Mouse (Mus musculus): ENCODE measurements around the gene Olfr972. TPM values are rescaled to one million over a fixed set of nuclear protein-coding genes. Genes with fewer than 3 reads are reported as not detected.
"Not testable (repeated sequence)": the region's sequence is repeated elsewhere in the genome, so short reads cannot be mapped to it uniquely, and the experiment has no call there.

Gene Olfr972
- polyA plus RNA-seq (2012; rRNA removed): not detected in 2 replicates

GRCm38 (mm10) chr9:39866122-39866521, at the start of gene Olfr972:
Gene Olfr972, plus strand, starts transcription at chr9:39866422.
- Histone ChIP-seq H3K27me3 (ENCODE audit: control insufficient read depth, insufficient read depth, low read length) (no peaks in the 10 kb centered on the region), H3K4me1 (ENCODE audit: control insufficient read depth, insufficient read depth, insufficient read length) (no peaks in the 10 kb centered on the region), H3K36me3 (ENCODE audit: control insufficient read depth, insufficient read depth, low read length) (no peaks in the 10 kb centered on the region), H3K27ac (ENCODE audit: insufficient read depth, low read length) (no peak within 1 kb of the TSS), H3K4me3 (ENCODE audit: extremely low read depth, insufficient read depth, insufficient read length) (no peak within 1 kb of the TSS)
- DNase-seq (ENCODE audit: low read depth in 1 of 2, low spot score in 2 of 2): no peak
- no peak for TF ChIP-seq CTCF (IDR thresholded peaks at IDR 0.05; ENCODE audit: extremely low read depth, insufficient read depth, insufficient read length, insufficient replicate concordance)
- TF ChIP-seq POLR2A (IDR thresholded peaks at IDR 0.05; ENCODE audit: low read depth, low read length): no peak
- 68% methylated on average over 2 of the region's 2 CpGs for WGBS

GRCm38 (mm10) chr9:39836576-39836975, 29.6 kb upstream of the Olfr972 start, which contains the start of gene Olfr971:
Gene Olfr971, plus strand, starts transcription at chr9:39836876.
- H3K27ac ChIP-seq (ENCODE audit: insufficient read depth, low read length); H3K36me3 ChIP-seq (ENCODE audit: control insufficient read depth, insufficient read depth, low read length); H3K4me1 ChIP-seq (ENCODE audit: control insufficient read depth, insufficient read depth, insufficient read length); DNase-seq (ENCODE audit: low read depth in 1 of 2, low spot score in 2 of 2); H3K4me3 ChIP-seq (ENCODE audit: extremely low read depth, insufficient read depth, insufficient read length); H3K27me3 ChIP-seq (ENCODE audit: control insufficient read depth, insufficient read depth, low read length): not testable (repeated sequence)
- 76% methylated on average over 2 of the region's 2 CpGs for WGBS

GRCm38 (mm10) chr9:39871986-39872385, 5.8 kb downstream of the Olfr972 start:
- not testable (repeated sequence) for H3K36me3 ChIP-seq (ENCODE audit: control insufficient read depth, insufficient read depth, low read length); H3K27me3 ChIP-seq (ENCODE audit: control insufficient read depth, insufficient read depth, low read length); DNase-seq (ENCODE audit: low read depth in 1 of 2, low spot score in 2 of 2); H3K4me3 ChIP-seq (ENCODE audit: extremely low read depth, insufficient read depth, insufficient read length); H3K4me1 ChIP-seq (ENCODE audit: control insufficient read depth, insufficient read depth, insufficient read length); H3K27ac ChIP-seq (ENCODE audit: insufficient read depth, low read length)
- WGBS: 80% methylated on average over 1 of the region's 1 CpGs

GRCm38 (mm10) chr9:39877541-39878396, 11.5 kb downstream of the Olfr972 start:
- H3K4me3 ChIP-seq (ENCODE audit: extremely low read depth, insufficient read depth, insufficient read length); H3K4me1 ChIP-seq (ENCODE audit: control insufficient read depth, insufficient read depth, insufficient read length); H3K36me3 ChIP-seq (ENCODE audit: control insufficient read depth, insufficient read depth, low read length); H3K27me3 ChIP-seq (ENCODE audit: control insufficient read depth, insufficient read depth, low read length); H3K27ac ChIP-seq (ENCODE audit: insufficient read depth, low read length); DNase-seq (ENCODE audit: low read depth in 1 of 2, low spot score in 2 of 2): not testable (repeated sequence)
- WGBS: no CpG with 5 or more reads among the region's 4 CpGs

GRCm38 (mm10) chr9:39905106-39905505, 38.9 kb downstream of the Olfr972 start:
- Histone ChIP-seq H3K36me3 (ENCODE audit: control insufficient read depth, insufficient read depth, low read length) (no peaks in the 10 kb centered on the region), H3K4me3 (ENCODE audit: extremely low read depth, insufficient read depth, insufficient read length) (no peak overlapping the region), H3K27me3 (ENCODE audit: control insufficient read depth, insufficient read depth, low read length) (no peaks in the 10 kb centered on the region), H3K27ac (ENCODE audit: insufficient read depth, low read length) (no peak overlapping the region), H3K4me1 (ENCODE audit: control insufficient read depth, insufficient read depth, insufficient read length) (no peaks in the 10 kb centered on the region)
- DNase-seq (ENCODE audit: low read depth in 1 of 2, low spot score in 2 of 2): no peak
- TF ChIP-seq CTCF (IDR thresholded peaks at IDR 0.05; ENCODE audit: extremely low read depth, insufficient read depth, insufficient read length, insufficient replicate concordance) (no peak), POLR2A (IDR thresholded peaks at IDR 0.05; ENCODE audit: low read depth, low read length) (no peak)
- WGBS: 13% methylated on average over 6 of the region's 6 CpGs

GRCm38 (mm10) chr9:39907036-39907435, 40.8 kb downstream of the Olfr972 start, which contains the start of gene Olfr229:
Gene Olfr229, plus strand, starts transcription at chr9:39907336.
- no peak for TF ChIP-seq POLR2A (IDR thresholded peaks at IDR 0.05; ENCODE audit: low read depth, low read length)

GRCm38 (mm10) chr9:39909939-39910338, 43.7 kb downstream of the Olfr972 start:
- 54% methylated on average over 3 of the region's 3 CpGs for WGBS
- no peak for TF ChIP-seq POLR2A (IDR thresholded peaks at IDR 0.05; ENCODE audit: low read depth, low read length)
- no peak for DNase-seq (ENCODE audit: low read depth in 1 of 2, low spot score in 2 of 2)
- no peaks in the 10 kb centered on the region for H3K27me3 ChIP-seq (ENCODE audit: control insufficient read depth, insufficient read depth, low read length)
- no peak overlapping the region for H3K27ac ChIP-seq (ENCODE audit: insufficient read depth, low read length)
- no peaks in the 10 kb centered on the region for H3K4me1 ChIP-seq (ENCODE audit: control insufficient read depth, insufficient read depth, insufficient read length)
- H3K36me3 ChIP-seq (ENCODE audit: control insufficient read depth, insufficient read depth, low read length): no peaks in the 10 kb centered on the region
- H3K4me3 ChIP-seq (ENCODE audit: extremely low read depth, insufficient read depth, insufficient read length): no peak overlapping the region

More at GRCm38 (mm10) chr9:39907036-39907435, 40.8 kb downstream of the Olfr972 start, which contains the start of gene Olfr229:
- Histone ChIP-seq H3K27ac (ENCODE audit: insufficient read depth, low read length) (no peak within 1 kb of the TSS), H3K4me3 (ENCODE audit: extremely low read depth, insufficient read depth, insufficient read length) (no peak within 1 kb of the TSS), H3K36me3 (ENCODE audit: control insufficient read depth, insufficient read depth, low read length) (no peaks in the 10 kb centered on the region), H3K4me1 (ENCODE audit: control insufficient read depth, insufficient read depth, insufficient read length) (no peaks in the 10 kb centered on the region), H3K27me3 (ENCODE audit: control insufficient read depth, insufficient read depth, low read length) (no peaks in the 10 kb centered on the region)
- 76% methylated on average over 2 of the region's 2 CpGs for WGBS
- no peak for DNase-seq (ENCODE audit: low read depth in 1 of 2, low spot score in 2 of 2)

Other genes with a start within 250 kb of the Olfr972 start
- not detected in 2 replicates for gene Olfr960, start 245.0 kb upstream of the Olfr972 start, polyA plus RNA-seq (2012; rRNA removed)
- gene Olfr961, start 221.3 kb upstream of the Olfr972 start, polyA plus RNA-seq (2012; rRNA removed): not detected in 2 replicates
- gene Olfr963, start 199.2 kb upstream of the Olfr972 start, polyA plus RNA-seq (2012; rRNA removed): not detected in 2 replicates
- not detected in 2 replicates for gene Olfr149, start 159.3 kb upstream of the Olfr972 start, polyA plus RNA-seq (2012; rRNA removed)
- gene Olfr965, start 155.1 kb upstream of the Olfr972 start, polyA plus RNA-seq (2012; rRNA removed): not detected in 2 replicates
- gene Olfr150, start 135.4 kb upstream of the Olfr972 start, polyA plus RNA-seq (2012; rRNA removed): not detected in 2 replicates
- not detected in 2 replicates for gene Olfr967, start 120.2 kb upstream of the Olfr972 start, polyA plus RNA-seq (2012; rRNA removed)
- not detected in 2 replicates for gene Olfr968, start 83.2 kb upstream of the Olfr972 start, polyA plus RNA-seq (2012; rRNA removed)
- not detected in 2 replicates for gene Olfr969, start 75.5 kb upstream of the Olfr972 start, polyA plus RNA-seq (2012; rRNA removed)
- not detected in 2 replicates for gene Olfr970, start 57.6 kb upstream of the Olfr972 start, polyA plus RNA-seq (2012; rRNA removed)
- gene Olfr971, start 29.5 kb upstream of the Olfr972 start, polyA plus RNA-seq (2012; rRNA removed): not detected in 2 replicates
- gene Olfr229, start 40.9 kb downstream of the Olfr972 start, polyA plus RNA-seq (2012; rRNA removed): not detected in 2 replicates
- gene Olfr974, start 71.1 kb downstream of the Olfr972 start, polyA plus RNA-seq (2012; rRNA removed): not detected in 2 replicates
- not detected in 2 replicates for gene Olfr975, start 85.6 kb downstream of the Olfr972 start, polyA plus RNA-seq (2012; rRNA removed)
- not detected in 2 replicates for gene Olfr976, start 94.7 kb downstream of the Olfr972 start, polyA plus RNA-seq (2012; rRNA removed)
- gene Olfr978, start 125.7 kb downstream of the Olfr972 start, polyA plus RNA-seq (2012; rRNA removed): not detected in 2 replicates
- not detected in 2 replicates for gene Olfr979, start 137.0 kb downstream of the Olfr972 start, polyA plus RNA-seq (2012; rRNA removed)
- not detected in 2 replicates for gene Olfr980, start 143.2 kb downstream of the Olfr972 start, polyA plus RNA-seq (2012; rRNA removed)
- not detected in 2 replicates for gene Olfr981, start 155.0 kb downstream of the Olfr972 start, polyA plus RNA-seq (2012; rRNA removed)
- gene Olfr982, start 207.4 kb downstream of the Olfr972 start, polyA plus RNA-seq (2012; rRNA removed): not detected in 2 replicates
- not detected in 2 replicates for gene Olfr983, start 227.2 kb downstream of the Olfr972 start, polyA plus RNA-seq (2012; rRNA removed)
- not detected in 2 replicates for gene Olfr984, start 247.8 kb downstream of the Olfr972 start, polyA plus RNA-seq (2012; rRNA removed)

Measured in spleen, adult 2 months (tissue).